Mouse (Mus musculus) hindbrain, embryonic 16.5 days (tissue): Measurements from ENCODE around the gene Rhoa. TPM values are rescaled to one million over a fixed set of nuclear protein-coding genes. Genes with fewer than 3 reads are reported as not detected.
A peak's percentile ranks its signal among the peaks of the same experiment; 100 is the strongest.
"Not testable (repeated sequence)": the region's sequence is repeated elsewhere in the genome, so short reads cannot be mapped to it uniquely, and the experiment has no call there.

Experiments used
- ATAC-seq: fragments of 200-750 bp; cut with Nextera tagmentation; 2 replicates; pipeline ENCODE4 v1.8.0; 2017; ENCODE audit warnings: moderate TSS enrichment, moderate library complexity
- H3K27ac ChIP-seq: fragments of 300-500 bp; sonication (generic); 2 replicates; pipeline ENCODE4 v1.5.1; 2014; ENCODE audit warnings: low read depth, mild to moderate bottlenecking, control low read depth, low read length, moderate library complexity
- H3K27me3 ChIP-seq: fragments of 300-500 bp; sonication (generic); replicated peaks from 2 replicates; pipeline ENCODE4 v1.6.1; 2014; ENCODE audit warnings: low read length; ENCODE audit not compliant: control insufficient read depth, insufficient read depth
- H3K36me3 ChIP-seq: fragments of 300-500 bp; sonication (generic); 2 replicates; pipeline ENCODE4 v1.6.1; 2014; ENCODE audit warnings: mild to moderate bottlenecking, low read length, moderate library complexity, mixed read lengths; ENCODE audit not compliant: control insufficient read depth, insufficient read depth
- H3K4me1 ChIP-seq: fragments of 300-500 bp; sonication (generic); 2 replicates; pipeline ENCODE4 v1.6.1; 2014; ENCODE audit warnings: low read depth, low read length; ENCODE audit not compliant: control insufficient read depth, insufficient read depth
- H3K4me2 ChIP-seq: fragments of 300-500 bp; sonication (generic); 2 replicates; pipeline ENCODE4 v1.6.1; 2014; ENCODE audit warnings: mild to moderate bottlenecking, low read length, control low read depth, moderate library complexity
- H3K4me3 ChIP-seq: fragments of 300-500 bp; sonication (generic); 2 replicates; pipeline ENCODE4 v1.5.1; 2014; ENCODE audit warnings: mild to moderate bottlenecking, low read length, control low read depth, moderate library complexity
- H3K9ac ChIP-seq: fragments of 300-500 bp; sonication (generic); 2 replicates; pipeline ENCODE4 v1.6.1; 2014; ENCODE audit warnings: low read depth, mild to moderate bottlenecking, control low read depth, low read length, moderate library complexity
- H3K9me3 ChIP-seq: fragments of 300-500 bp; sonication (generic); 2 replicates; pipeline ENCODE4 v1.6.1; 2014; ENCODE audit warnings: mild to moderate bottlenecking, low read length, moderate library complexity; ENCODE audit not compliant: control insufficient read depth
- WGBS: fragments of 180-500 bp; shearing (Covaris S2); extraction: QIAGEN DNeasy Blood & Tissue Kit; methylation state at CpG from one replicate; pipeline ENCODE4 v1.1.7; 2014; 5-methylcytosine and 5-hydroxymethylcytosine counted together
- polyA plus RNA-seq: library from polyadenylated mRNA; unstranded; fragments of >200 nt; fragmentation: Nextera tagmentation; extraction: Ambion mirVana; gene quantifications from 2 replicates; pipeline ENCODE4 v1.2.1, GENCODE M21; 2015

Rhoa gene
- polyA plus RNA-seq, 1 experiment from 2014 or later: 278 TPM

- 0% methylated on average over 1 of the region's 1 CpGs for WGBS
- no peaks in the 10 kb centered on the region for H3K9me3 ChIP-seq
- H3K4me2 ChIP-seq: peak overlapping the region; percentile 96
- H3K36me3 ChIP-seq: peaks cover 19% of the 10 kb centered on the region
- H3K4me1 ChIP-seq: peaks cover 28% of the 10 kb centered on the region
- no peak for ATAC-seq
- peak overlapping the region; percentile 92 for H3K27ac ChIP-seq
- peak overlapping the region; percentile 79 for H3K4me3 ChIP-seq
- peak overlapping the region; percentile 90 for H3K9ac ChIP-seq
- no peaks in the 10 kb centered on the region for H3K27me3 ChIP-seq
These were observed 759 bp upstream of the Rhoa start for GRCm38 (mm10) chr9:108305170-108305569.

GRCm38 (mm10) chr9:108306571-108306980 lies 647 bp downstream of the Rhoa start:
- peaks cover 17% of the 10 kb centered on the region for H3K36me3 ChIP-seq
- peak overlapping the region; percentile 97 for H3K9ac ChIP-seq
- peak overlapping the region; percentile 79 for H3K4me3 ChIP-seq
- peak; percentile 51 for ATAC-seq
- under 1% methylated on average over 25 of the region's 51 CpGs for WGBS
- H3K4me1 ChIP-seq: peaks cover 28% of the 10 kb centered on the region
- H3K27ac ChIP-seq: peak overlapping the region; percentile 100
- no peaks in the 10 kb centered on the region for H3K27me3 ChIP-seq
- H3K9me3 ChIP-seq: no peaks in the 10 kb centered on the region
- H3K4me2 ChIP-seq: peak overlapping the region; percentile 65

GRCm38 (mm10) chr9:108307021-108307807 lies 1.3 kb downstream of the Rhoa start:
- Histone ChIP-seq H3K27me3 (no peaks in the 10 kb centered on the region), H3K4me2 (peak overlapping the region; percentile 65), H3K4me3 (peak overlapping the region; percentile 79), H3K9me3 (no peaks in the 10 kb centered on the region), H3K36me3 (peaks cover 14% of the 10 kb centered on the region), H3K4me1 (peaks cover 28% of the 10 kb centered on the region), H3K9ac (peak overlapping the region; percentile 97), H3K27ac (peak overlapping the region; percentile 100)
- WGBS: 20% methylated on average over 12 of the region's 12 CpGs
- ATAC-seq: no peak

- Histone ChIP-seq H3K27ac (no peak overlapping the region), H3K27me3 (no peaks in the 10 kb centered on the region), H3K9ac (no peak overlapping the region), H3K4me2 (peak overlapping the region; percentile 65), H3K9me3 (no peaks in the 10 kb centered on the region), H3K4me3 (peak overlapping the region; percentile 79), H3K36me3 (peaks cover 8% of the 10 kb centered on the region), H3K4me1 (peaks cover 28% of the 10 kb centered on the region)
- no peak for ATAC-seq
- WGBS: 67% methylated on average over 2 of the region's 2 CpGs
These were observed 2.2 kb downstream of the Rhoa start for GRCm38 (mm10) chr9:108308141-108308540.

GRCm38 (mm10) chr9:108317572-108317971 lies 11.6 kb downstream of the Rhoa start:
- Histone ChIP-seq H3K27me3 (no peaks in the 10 kb centered on the region), H3K4me1 (no peaks in the 10 kb centered on the region), H3K9me3 (no peaks in the 10 kb centered on the region), H3K36me3 (no peaks in the 10 kb centered on the region), H3K9ac (no peak overlapping the region), H3K4me3 (no peak overlapping the region), H3K4me2 (no peak overlapping the region), H3K27ac (no peak overlapping the region)
- 93% methylated on average over 3 of the region's 3 CpGs for WGBS
- ATAC-seq: no peak

GRCm38 (mm10) chr9:108318462-108318861 lies 12.5 kb downstream of the Rhoa start:
- ATAC-seq: no peak
- H3K27me3 ChIP-seq: no peaks in the 10 kb centered on the region
- H3K27ac ChIP-seq: no peak overlapping the region
- WGBS: 77% methylated on average over 2 of the region's 2 CpGs
- H3K9ac ChIP-seq: no peak overlapping the region
- no peak overlapping the region for H3K4me2 ChIP-seq
- H3K36me3 ChIP-seq: no peaks in the 10 kb centered on the region
- H3K4me1 ChIP-seq: no peaks in the 10 kb centered on the region
- H3K4me3 ChIP-seq: no peak overlapping the region
- no peaks in the 10 kb centered on the region for H3K9me3 ChIP-seq

- not testable (repeated sequence) for H3K4me3 ChIP-seq, H3K4me1 ChIP-seq, H3K27me3 ChIP-seq, H3K9me3 ChIP-seq, H3K4me2 ChIP-seq, H3K9ac ChIP-seq, H3K36me3 ChIP-seq, H3K27ac ChIP-seq, ATAC-seq
- 96% methylated on average over 7 of the region's 7 CpGs for WGBS
These were observed 16.1 kb downstream of the Rhoa start for GRCm38 (mm10) chr9:108322054-108322453.

- Histone ChIP-seq H3K4me1 (no peaks in the 10 kb centered on the region), H3K4me3 (no peak overlapping the region), H3K27ac (no peak overlapping the region), H3K36me3 (peaks cover 11% of the 10 kb centered on the region), H3K9ac (no peak overlapping the region), H3K9me3 (no peaks in the 10 kb centered on the region), H3K4me2 (no peak overlapping the region), H3K27me3 (no peaks in the 10 kb centered on the region)
- no peak for ATAC-seq
- 95% methylated on average over 1 of the region's 1 CpGs for WGBS
These were observed 18.9 kb downstream of the Rhoa start for GRCm38 (mm10) chr9:108324784-108325183.

- Histone ChIP-seq H3K4me2 (no peak overlapping the region), H3K4me1 (no peaks in the 10 kb centered on the region), H3K9me3 (no peaks in the 10 kb centered on the region), H3K9ac (no peak overlapping the region), H3K27ac (no peak overlapping the region), H3K4me3 (no peak overlapping the region), H3K36me3 (peaks cover 12% of the 10 kb centered on the region), H3K27me3 (no peaks in the 10 kb centered on the region)
- no peak for ATAC-seq
- WGBS: 95% methylated on average over 2 of the region's 2 CpGs
These were observed 19.9 kb downstream of the Rhoa start for GRCm38 (mm10) chr9:108325811-108326210.
